Mouse (Mus musculus) cerebellum, adult 9-11 months (tissue): Measurements from ENCODE around the gene Taok2.
A peak's percentile ranks its signal among the peaks of the same experiment; 100 is the strongest.
"Not testable (repeated sequence)": the region's sequence is repeated elsewhere in the genome, so short reads cannot be mapped to it uniquely, and the experiment has no call there.

Experiments used
- DNase-seq: peaks from one replicate; pipeline ENCODE4 v3.0.0; 2022

Taok2 gene

GRCm38 (mm10) chr7:126884286-126885164 lies at the start of gene Taok2:
TSS of gene Taok2 (minus strand) at chr7:126884703.
- peak; percentile 99 for DNase-seq

- no peak for DNase-seq
These were observed 48.1 kb upstream of the Taok2 start for GRCm38 (mm10) chr7:126932652-126933051.

GRCm38 (mm10) chr7:126929046-126929445 lies 44.5 kb upstream of the Taok2 start:
- no peak for DNase-seq

- DNase-seq, result peak; percentile 92
These were observed 44.0 kb upstream of the Taok2 start, which contains the start of gene Kctd13 for GRCm38 (mm10) chr7:126928384-126929037. TSS of gene Kctd13 (plus strand) at chr7:126928879.

GRCm38 (mm10) chr7:126926299-126926698 lies 41.8 kb upstream of the Taok2 start:
- no peak for DNase-seq

- DNase-seq, result no peak
These were observed 39.5 kb upstream of the Taok2 start for GRCm38 (mm10) chr7:126923999-126924398.

- DNase-seq, result no peak
These were observed 38.1 kb upstream of the Taok2 start, which contains the start of gene Tmem219 for GRCm38 (mm10) chr7:126922624-126923060. TSS of gene Tmem219 (minus strand) at chr7:126922917.

- DNase-seq, result no peak
These were observed 37.1 kb upstream of the Taok2 start for GRCm38 (mm10) chr7:126921563-126921962.

GRCm38 (mm10) chr7:126919973-126920372 lies 35.5 kb upstream of the Taok2 start:
- no peak for DNase-seq

- DNase-seq, result not testable (repeated sequence)
These were observed 33.9 kb upstream of the Taok2 start for GRCm38 (mm10) chr7:126918356-126918755.

- no peak for DNase-seq
These were observed 30.3 kb upstream of the Taok2 start for GRCm38 (mm10) chr7:126914844-126915243.

- DNase-seq, result no peak
These were observed 21.1 kb upstream of the Taok2 start for GRCm38 (mm10) chr7:126905590-126905989.

GRCm38 (mm10) chr7:126899781-126900180 lies 15.3 kb upstream of the Taok2 start:
- not testable (repeated sequence) for DNase-seq

- peak; percentile 95 for DNase-seq
These were observed 13.8 kb upstream of the Taok2 start for GRCm38 (mm10) chr7:126898102-126898990.

- DNase-seq, result no peak
These were observed 13.0 kb upstream of the Taok2 start for GRCm38 (mm10) chr7:126897390-126898101.

GRCm38 (mm10) chr7:126896912-126897311 lies 12.4 kb upstream of the Taok2 start:
- peak; percentile 40 for DNase-seq

GRCm38 (mm10) chr7:126888852-126889251 lies 4.3 kb upstream of the Taok2 start:
- no peak for DNase-seq

GRCm38 (mm10) chr7:126887281-126887680 lies 2.8 kb upstream of the Taok2 start:
- DNase-seq, result no peak

- DNase-seq, result peak; percentile 67
These were observed 747 bp downstream of the Taok2 start for GRCm38 (mm10) chr7:126883731-126884181.

- no peak for DNase-seq
These were observed 3.5 kb downstream of the Taok2 start for GRCm38 (mm10) chr7:126881040-126881439.

- no peak for DNase-seq
These were observed 7.3 kb downstream of the Taok2 start for GRCm38 (mm10) chr7:126877239-126877638.

- DNase-seq, result no peak
These were observed 14.0 kb downstream of the Taok2 start for GRCm38 (mm10) chr7:126870520-126870891.
